Mouse (Mus musculus): ENCODE measurements around the gene Cpsf6. TPM values are rescaled to one million over a fixed set of nuclear protein-coding genes. Genes with fewer than 3 reads are reported as not detected.

Cpsf6 gene
- total RNA-seq, 2 experiments from 2014 or later: 79.2 to 83.6 TPM

DNA sequence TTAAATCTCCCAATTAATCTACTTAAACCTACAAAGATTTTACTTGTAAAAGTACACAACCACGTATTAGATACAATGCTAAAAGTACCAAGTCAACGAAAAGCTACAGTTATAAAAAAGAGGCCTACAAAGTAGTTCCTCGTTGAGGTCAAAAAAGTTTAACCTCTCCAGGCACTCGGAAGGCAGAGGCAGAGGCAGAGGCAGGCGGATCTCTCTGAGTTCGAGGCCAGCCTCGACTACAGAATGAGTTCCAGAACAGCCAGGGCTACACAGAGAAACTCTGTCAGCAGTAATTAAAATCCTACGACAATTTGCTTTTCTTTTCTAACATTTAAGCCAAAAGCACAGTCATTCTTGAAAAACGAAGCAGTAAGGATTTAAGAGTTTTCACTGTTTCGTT is 4.7 kb downstream of the Cpsf6 start:
- no peak for ATAC-seq (replicated peaks; ENCODE audit: low FRiP score, poor library complexity, severe bottlenecking)

DNA sequence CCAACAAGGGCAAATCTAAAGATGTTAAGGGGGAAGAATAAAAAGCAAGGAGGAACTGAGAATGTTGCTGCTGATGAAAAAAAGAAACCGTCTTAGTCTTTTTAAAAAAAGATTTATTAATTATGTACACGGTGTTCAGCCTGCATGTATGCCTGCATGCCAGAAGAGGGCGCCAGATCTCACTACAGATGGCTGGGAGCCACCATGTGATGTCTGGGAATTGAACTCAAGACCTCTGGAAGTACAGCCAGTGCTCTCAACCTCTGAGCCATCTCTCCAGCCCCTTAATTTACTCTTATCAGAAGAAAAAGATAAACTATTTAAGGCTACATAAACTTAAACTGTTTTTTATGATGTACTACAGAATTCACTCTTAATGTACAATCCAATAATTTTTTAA is 16.7 kb downstream of the Cpsf6 start:
- no peak for ATAC-seq (replicated peaks; ENCODE audit: low FRiP score, poor library complexity, severe bottlenecking)

GRCm38 (mm10) chr10:117358891-117359290 is 20.9 kb downstream of the Cpsf6 start:
- no peak for ATAC-seq (replicated peaks; ENCODE audit: low FRiP score, poor library complexity, severe bottlenecking)

DNA sequence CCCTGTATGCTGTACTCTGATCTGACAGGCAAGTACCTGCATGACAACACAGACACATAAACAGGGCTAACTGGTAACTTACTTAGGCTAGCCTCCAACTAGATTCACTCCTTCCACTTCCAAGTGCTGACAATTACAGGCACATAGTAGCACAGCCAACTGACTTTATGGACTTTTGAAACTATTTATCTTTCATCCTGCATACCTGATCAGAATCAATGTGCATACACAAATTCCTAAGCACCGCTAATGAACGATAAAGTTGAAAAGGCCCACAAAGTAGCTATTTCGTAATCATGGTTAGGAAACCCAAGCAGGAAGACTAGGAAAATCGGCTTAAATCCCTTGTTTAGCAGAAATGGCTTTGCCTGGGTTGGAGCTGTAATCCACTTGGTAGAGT is 36.8 kb downstream of the Cpsf6 start:
- no peak for ATAC-seq (replicated peaks; ENCODE audit: low FRiP score, poor library complexity, severe bottlenecking)

GRCm38 (mm10) chr10:117342406-117342805 is 37.4 kb downstream of the Cpsf6 start:
- ATAC-seq (replicated peaks; ENCODE audit: low FRiP score, poor library complexity, severe bottlenecking): no peak

DNA sequence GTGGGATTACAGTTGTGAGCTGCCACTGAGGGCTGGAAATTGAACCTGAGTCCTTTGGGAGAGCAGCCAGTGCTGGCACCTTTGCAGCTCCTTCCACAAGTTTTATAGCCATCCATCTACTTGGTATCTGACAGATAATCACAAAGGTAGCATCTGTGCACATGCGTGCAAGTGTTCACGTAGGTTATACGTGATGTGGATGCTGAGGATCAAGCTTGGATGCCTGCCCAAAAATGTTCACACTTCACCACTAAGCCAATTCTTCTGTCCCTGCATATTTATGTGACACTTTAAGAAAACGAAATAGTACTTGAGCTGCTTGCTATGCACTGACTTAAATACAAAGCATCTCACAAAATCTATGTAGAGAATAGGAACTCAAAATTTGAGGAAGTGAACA is 38.8 kb downstream of the Cpsf6 start:
- no peak for ATAC-seq (replicated peaks; ENCODE audit: low FRiP score, poor library complexity, severe bottlenecking)

DNA sequence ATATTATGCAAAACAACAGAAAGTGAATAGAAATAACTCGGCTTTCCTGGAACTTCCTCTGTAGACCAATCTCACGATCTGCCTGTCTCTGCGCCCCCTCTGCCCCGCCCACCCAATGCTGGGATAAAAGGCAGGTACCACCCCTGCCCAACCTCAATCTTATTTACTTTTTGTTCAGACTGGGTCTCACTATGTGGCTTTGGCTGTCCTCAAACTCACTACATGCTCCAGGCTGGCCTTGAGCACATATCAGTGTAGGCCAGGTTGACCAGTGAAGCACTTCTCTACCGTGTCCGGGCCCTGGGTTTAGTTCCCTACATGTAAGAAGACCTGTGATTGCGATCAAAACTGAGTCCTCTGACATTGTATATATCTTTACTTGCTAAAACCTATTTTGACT is 40.6 kb downstream of the Cpsf6 start:
- no peak for ATAC-seq (replicated peaks; ENCODE audit: low FRiP score, poor library complexity, severe bottlenecking)

DNA sequence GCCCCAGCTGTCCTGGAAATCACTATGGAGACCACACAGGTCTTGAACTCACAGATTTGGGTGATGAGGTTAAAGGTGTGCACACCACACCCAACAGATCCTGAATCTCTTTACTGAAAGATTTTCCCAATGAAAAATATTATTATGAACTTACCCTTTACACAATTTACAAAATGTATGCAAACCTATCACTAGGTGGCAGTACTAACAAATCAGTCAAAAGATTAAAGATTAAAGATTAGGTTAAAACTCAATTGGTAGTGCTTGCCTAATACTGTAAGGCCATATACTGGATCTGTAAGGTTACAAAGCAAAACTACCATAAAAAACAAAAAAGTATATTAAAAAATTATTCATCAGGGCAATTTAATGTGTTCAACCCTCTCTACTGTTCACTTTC is 41.9 kb downstream of the Cpsf6 start:
- no peak for ATAC-seq (replicated peaks; ENCODE audit: low FRiP score, poor library complexity, severe bottlenecking)

GRCm38 (mm10) chr10:117335649-117336048 is 44.2 kb downstream of the Cpsf6 start:
- ATAC-seq (replicated peaks; ENCODE audit: low FRiP score, poor library complexity, severe bottlenecking): no peak

DNA sequence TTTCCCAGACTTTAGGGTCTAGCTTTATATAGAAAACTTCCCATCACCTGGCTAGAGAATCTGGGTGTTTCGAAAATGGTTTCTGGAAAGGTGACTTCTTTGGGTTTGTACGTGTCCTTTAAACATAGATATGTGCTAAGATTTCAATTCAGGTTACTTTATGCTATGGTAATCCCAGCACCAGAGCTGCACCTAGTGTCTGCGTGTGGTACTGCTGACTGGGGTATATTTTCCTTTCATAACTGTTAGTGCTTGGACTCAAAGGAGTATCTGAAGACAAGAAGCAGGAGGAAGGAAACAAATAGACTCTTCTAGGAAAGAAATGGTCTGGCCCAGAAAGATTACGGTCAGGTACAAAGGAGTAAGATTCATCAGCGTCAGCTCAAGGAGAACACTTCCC is 49.3 kb downstream of the Cpsf6 start:
- no peak for ATAC-seq (replicated peaks; ENCODE audit: low FRiP score, poor library complexity, severe bottlenecking)

- no peak for ATAC-seq (replicated peaks; ENCODE audit: low FRiP score, poor library complexity, severe bottlenecking)
Measured at GRCm38 (mm10) chr10:117323782-117324181, 56.0 kb downstream of the Cpsf6 start.

DNA sequence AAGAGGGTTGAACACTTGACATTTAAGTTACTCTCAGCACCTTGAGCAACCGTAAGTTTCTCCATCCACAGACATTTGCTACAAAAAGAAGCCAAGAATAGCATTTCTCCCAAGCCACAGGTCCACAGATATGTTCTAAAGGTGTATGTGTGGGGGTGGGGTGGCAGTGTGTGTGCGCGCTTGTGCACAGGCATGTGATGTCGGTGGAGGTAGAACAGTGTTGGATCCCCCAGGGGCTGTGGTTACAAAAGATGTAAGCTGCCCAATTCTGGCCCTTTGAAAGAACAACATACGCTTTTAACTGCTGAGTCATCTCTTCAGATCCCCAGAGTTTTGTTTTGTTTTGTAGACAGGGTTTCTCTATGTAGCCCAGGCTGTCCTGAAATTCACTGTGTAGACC is 57.2 kb downstream of the Cpsf6 start:
- ATAC-seq (replicated peaks; ENCODE audit: low FRiP score, poor library complexity, severe bottlenecking): no peak

DNA sequence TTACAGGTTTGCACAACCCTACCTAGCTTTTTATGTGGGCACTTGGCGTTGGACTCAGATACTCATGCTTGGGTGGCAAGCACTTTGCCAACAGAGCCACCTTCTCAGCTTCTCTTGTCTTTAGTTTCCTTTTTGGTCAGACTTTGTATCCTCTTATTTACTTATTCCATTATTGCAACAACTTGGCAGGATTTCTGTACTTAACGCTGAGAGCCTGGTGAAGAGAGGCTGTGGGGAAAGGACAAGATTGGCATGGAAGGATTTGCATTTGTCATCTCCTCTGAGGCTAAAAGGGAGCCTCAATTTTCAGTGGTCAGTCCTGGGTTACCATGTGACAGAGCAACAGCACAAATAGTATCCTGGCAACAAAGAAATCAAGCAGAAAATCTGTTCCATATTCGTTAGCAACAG is 59.2 kb downstream of the Cpsf6 start:
- no peak for ATAC-seq (replicated peaks; ENCODE audit: low FRiP score, poor library complexity, severe bottlenecking)

- ATAC-seq (replicated peaks; ENCODE audit: low FRiP score, poor library complexity, severe bottlenecking): no peak
Measured at GRCm38 (mm10) chr10:117316391-117316790, 63.4 kb downstream of the Cpsf6 start.

DNA sequence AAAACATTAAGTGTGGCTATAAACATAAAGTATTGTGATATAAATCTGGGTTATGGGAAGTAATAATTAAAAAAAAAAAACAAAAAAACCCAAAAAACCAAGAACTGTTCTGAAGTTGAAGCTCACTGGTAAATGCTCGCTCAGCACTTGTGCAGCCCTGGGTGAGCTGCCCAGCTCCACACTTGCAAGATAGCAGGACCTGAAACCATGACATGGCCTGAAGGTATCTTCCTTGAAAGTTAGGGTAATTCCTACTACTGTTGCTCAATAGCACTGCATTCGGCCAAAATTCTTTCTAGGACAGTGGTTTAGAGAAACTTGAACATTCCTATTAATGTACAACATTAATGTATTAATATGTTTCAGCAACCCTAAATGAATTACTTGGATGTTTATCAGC is 66.7 kb downstream of the Cpsf6 start:
- ATAC-seq (replicated peaks; ENCODE audit: low FRiP score, poor library complexity, severe bottlenecking): no peak

GRCm38 (mm10) chr10:117312168-117312567 is 67.6 kb downstream of the Cpsf6 start:
- ATAC-seq (replicated peaks; ENCODE audit: low FRiP score, poor library complexity, severe bottlenecking): no peak

DNA sequence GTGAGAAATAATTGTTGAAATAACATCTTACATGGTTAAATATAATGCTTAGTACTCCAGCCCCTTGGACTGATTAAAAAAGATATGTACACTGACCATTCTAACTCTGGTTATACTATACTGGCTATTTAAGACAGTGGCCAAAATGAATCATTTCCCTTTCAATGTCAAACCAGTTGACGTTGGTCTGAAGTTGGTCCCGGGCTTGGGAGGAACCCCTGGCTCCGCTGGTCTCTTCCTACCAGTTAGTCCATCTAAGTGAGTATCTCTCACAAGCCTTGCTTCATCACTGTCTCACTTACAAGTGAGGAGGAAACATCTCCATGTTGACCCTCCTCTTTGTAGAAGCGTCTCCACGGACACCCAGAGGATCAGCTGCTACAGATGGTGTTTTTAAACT is 75.4 kb downstream of the Cpsf6 start:
- ATAC-seq (replicated peaks; ENCODE audit: low FRiP score, poor library complexity, severe bottlenecking): no peak

DNA sequence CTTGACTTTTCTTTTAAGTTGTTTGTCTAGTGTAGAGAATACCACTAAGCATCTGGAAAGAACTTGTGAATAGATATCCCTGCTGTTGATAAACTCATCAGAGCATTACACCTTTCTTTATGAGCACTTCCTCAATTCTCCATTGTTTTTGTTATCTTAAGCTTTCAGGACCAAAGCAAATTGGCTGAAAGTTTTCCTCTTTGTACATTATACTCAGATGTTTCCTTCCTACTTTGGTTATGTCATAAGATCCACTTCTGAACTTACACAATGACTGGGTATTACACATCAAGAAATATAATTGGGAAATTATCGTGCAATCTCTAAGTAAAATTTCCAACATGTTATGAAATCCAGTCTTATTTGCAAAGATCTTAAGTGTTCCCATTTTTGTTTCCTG is 78.1 kb downstream of the Cpsf6 start:
- ATAC-seq (replicated peaks; ENCODE audit: low FRiP score, poor library complexity, severe bottlenecking): no peak

DNA sequence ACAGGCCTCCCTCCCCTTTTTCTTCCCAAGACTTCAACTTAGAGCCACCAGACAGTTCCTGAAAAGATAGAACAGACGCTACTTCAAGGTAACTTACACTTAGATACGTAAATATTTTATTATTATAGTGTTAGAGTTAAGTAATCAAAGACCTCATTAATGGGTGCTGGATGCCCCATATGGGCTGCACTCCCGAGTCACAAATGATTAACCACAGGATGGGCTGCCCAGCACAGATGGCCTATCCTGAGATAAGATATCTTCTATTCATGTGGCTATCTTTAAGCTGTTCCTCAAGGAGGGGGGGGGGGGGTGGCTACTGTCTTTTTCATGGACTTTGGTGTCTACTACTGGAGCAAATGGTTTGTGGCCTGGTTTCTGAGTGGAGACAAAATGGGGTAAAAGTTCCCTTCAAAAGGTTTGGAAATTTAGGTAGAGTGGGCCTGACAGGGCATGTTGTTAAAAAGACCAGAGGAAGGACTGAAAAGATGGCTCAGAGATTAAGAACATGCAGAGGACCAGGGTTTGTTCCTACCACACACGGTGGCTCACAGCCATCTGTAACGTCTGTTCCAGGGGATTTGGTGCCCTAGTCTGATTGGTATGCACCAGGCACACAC is 79.8 kb downstream of the Cpsf6 start:
- ATAC-seq (replicated peaks; ENCODE audit: low FRiP score, poor library complexity, severe bottlenecking): no peak

DNA sequence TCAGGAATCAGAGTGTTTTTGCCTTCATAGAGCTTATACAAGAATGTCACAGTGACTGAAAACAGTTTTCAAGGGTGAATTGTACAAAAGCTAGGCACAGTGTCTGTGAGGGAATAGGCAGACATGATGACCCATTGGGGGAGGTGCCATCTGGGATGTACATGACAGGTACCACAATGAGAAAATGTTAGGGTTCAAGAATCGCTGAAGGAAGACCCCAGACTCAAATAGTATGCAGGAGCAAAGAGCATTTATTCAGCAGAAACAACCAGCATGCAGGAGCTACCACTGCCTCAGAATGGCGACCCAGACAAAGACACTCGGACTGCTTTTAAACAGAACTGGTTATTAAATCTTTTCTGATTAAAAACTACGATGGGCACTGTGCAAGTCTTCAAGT is 80.7 kb downstream of the Cpsf6 start:
- no peak for ATAC-seq (replicated peaks; ENCODE audit: low FRiP score, poor library complexity, severe bottlenecking)

DNA sequence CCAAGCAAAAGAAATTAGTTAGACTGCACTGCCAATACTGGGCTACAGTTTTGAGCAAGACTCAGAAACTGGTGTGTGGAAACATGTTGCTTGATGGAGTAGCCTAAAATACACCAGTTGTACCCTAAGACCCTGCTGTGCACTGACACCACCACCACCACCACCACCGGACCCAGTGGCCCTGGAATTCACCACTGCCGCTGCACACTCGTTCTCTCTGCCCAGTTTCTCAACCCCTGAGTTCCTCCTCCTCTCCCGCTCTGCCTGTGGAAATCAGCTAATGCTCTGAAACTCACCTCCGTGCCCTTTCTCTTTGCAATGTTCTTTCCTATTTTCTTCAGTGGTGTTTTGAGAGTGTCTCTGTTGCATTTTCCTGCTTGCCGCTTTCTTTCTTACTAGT is 81.5 kb downstream of the Cpsf6 start:
- ATAC-seq (replicated peaks; ENCODE audit: low FRiP score, poor library complexity, severe bottlenecking): no peak
